Mouse (Mus musculus) cortical plate, adult 2 months (tissue): ENCODE measurements at regions not wholly inside any gene's neighbourhood (a gene's known extent, or its start where the extent isn't known, plus 50 kb on each side); places are given as distances from the start of the nearest gene placed in this dataset.

Source experiments
- CTCF ChIP-seq: fragments of 200-500 bp; IDR thresholded peaks from 2 replicates; pipeline ENCODE4 v1.5.1; 2011; ENCODE audit warnings: mild to moderate bottlenecking, control low read depth, low read length; ENCODE audit not compliant: insufficient read depth; ENCODE audit errors: extremely low read depth
- POLR2A ChIP-seq: fragments of 200-500 bp; IDR thresholded peaks from 2 replicates; pipeline ENCODE4 v1.6.1; 2011; ENCODE audit warnings: mild to moderate bottlenecking, low read length, control low read depth; ENCODE audit not compliant: insufficient read depth; ENCODE audit errors: extremely low read depth

DNA sequence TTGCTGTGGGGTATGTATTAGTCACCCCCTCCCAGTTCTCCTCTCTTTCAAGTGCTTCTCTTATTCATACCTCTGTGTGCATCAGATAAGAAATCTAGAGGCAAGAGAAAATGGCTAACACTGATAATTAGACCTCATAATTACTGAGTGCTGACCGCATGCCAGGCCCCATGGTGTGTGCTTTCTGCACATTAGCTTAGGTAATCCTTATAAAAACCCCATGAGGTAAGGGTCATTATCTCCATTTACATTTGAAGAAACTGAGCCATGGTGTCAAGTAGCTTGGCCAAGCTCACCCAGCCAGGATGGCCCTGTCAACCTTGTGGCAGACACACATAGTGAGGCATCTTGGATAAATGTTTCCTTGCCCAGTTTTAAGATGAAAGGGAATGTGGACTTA, 746.8 kb upstream of the Pou3f2 start:
- TF ChIP-seq CTCF, result no peak
- no peak for TF ChIP-seq POLR2A
